In genomic region chr11:98327136-98328030, GRCm38 (mm10) we compare ENCODE assay signal across 8 mouse cellular contexts. TPM values are rescaled to one million over a fixed set of nuclear protein-coding genes. Genes with fewer than 3 reads are reported as not detected.
A peak's percentile ranks its signal among the peaks of the same experiment; 100 is the strongest.
DNase-seq lines count a peak whose midpoint lies in the region; ATAC-seq and TF ChIP-seq lines count a peak whose summit lies in the region.

No protein-coding gene starts in this region.

- H3K4me1 ChIP-seq in kidney, embryonic 16.5 days (ENCODE audit: insufficient read depth, low read length) = peaks cover 18% of the 10 kb centered on the region
- peaks cover 3% of the 10 kb centered on the region; the same call in 1 of the 2 replicates for H3K4me1 ChIP-seq in forebrain, postnatal 0 days (ENCODE audit: insufficient read depth)

- no peak overlapping the region for H3K9ac ChIP-seq in kidney, embryonic 16.5 days (replicated peaks; ENCODE audit: low read length)
- peak overlapping the region; percentile 84 for H3K9ac ChIP-seq in forebrain, postnatal 0 days

- no peaks in the 10 kb centered on the region for H3K9me3 ChIP-seq in kidney, embryonic 16.5 days (ENCODE audit: low read length)
- H3K9me3 ChIP-seq in forebrain, postnatal 0 days (ENCODE audit: low read length) = no peaks in the 10 kb centered on the region

- H3K36me3 ChIP-seq in kidney, embryonic 16.5 days (ENCODE audit: insufficient read depth, low read length) = no peaks in the 10 kb centered on the region
- peaks cover 9% of the 10 kb centered on the region for H3K36me3 ChIP-seq in forebrain, postnatal 0 days (ENCODE audit: insufficient read depth)

- peak overlapping the region; percentile 18 for H3K4me3 ChIP-seq in kidney, embryonic 16.5 days (ENCODE audit: low read length)
- H3K4me3 ChIP-seq in forebrain, postnatal 0 days (ENCODE audit: low read depth, low read length) = peak overlapping the region; percentile 54

- H3K27ac ChIP-seq in kidney, embryonic 16.5 days (ENCODE audit: low read length) = no peak overlapping the region
- H3K27ac ChIP-seq in forebrain, postnatal 0 days (ENCODE audit: low read depth, low read length) = peak overlapping the region; percentile 95

- peak overlapping the region; percentile 40 for H3K4me2 ChIP-seq in kidney, embryonic 16.5 days (replicated peaks; ENCODE audit: low read depth, low read length)
- peak overlapping the region; percentile 45 for H3K4me2 ChIP-seq in forebrain, postnatal 0 days (ENCODE audit: low read depth)

- no peak for DNase-seq in kidney, adult 11 months
- DNase-seq in cerebellum, adult 8-10 months = peak; percentile 68
- DNase-seq in forebrain, postnatal 0 days = peak; percentile 66
- DNase-seq in thymus, adult 18-20 months = no peak
- no peak for DNase-seq in gastrocnemius, postnatal 36 days

- H3K27me3 ChIP-seq in kidney, embryonic 16.5 days (ENCODE audit: insufficient read depth, low read length) = peaks cover 100% of the 10 kb centered on the region
- H3K27me3 ChIP-seq in forebrain, postnatal 0 days (ENCODE audit: insufficient read depth, low read length) = peaks cover 31% of the 10 kb centered on the region

- intact Hi-C loops in gastrocnemius, postnatal 36 days (cut with DNase I) = no loop called here

- ATAC-seq in kidney, embryonic 16.5 days (ENCODE audit: low FRiP score, low TSS enrichment) = no peak
- ATAC-seq in forebrain, postnatal 0 days = no peak
- ATAC-seq in megakaryocyte-erythroid progenitor cell, adult 5-6 weeks (replicated peaks; ENCODE audit: low FRiP score, low TSS enrichment, poor library complexity, severe bottlenecking) = 0 out of 2 replicates have a peak, but pooled peaks have one; percentile 28
- no peak for ATAC-seq in activated CD4-positive, CD25-positive, alpha-beta regulatory T cell, adult 4 months

- TF ChIP-seq CTCF in forebrain, postnatal 0 days (IDR thresholded peaks at IDR 0.05; ENCODE audit: low read depth) = no peak

- under 1% methylated on average over 97 of the region's 97 CpGs for WGBS in kidney, embryonic 16.5 days
- 3% methylated on average over 97 of the region's 97 CpGs for WGBS in forebrain, postnatal 0 days

RNA-seq across cellular contexts. Expression of gene Neurod2, which starts 2.1 kb away (rescaled TPM):
- polyA plus RNA-seq in kidney, embryonic 16.5 days (2015; fragmentation: Nextera tagmentation; extraction: Ambion mirVana) = not detected in 2 replicates
- 133 and 140 TPM in 2 replicates for total RNA-seq in forebrain, postnatal 0 days (2014; rRNA removed)
- polyA plus RNA-seq in forebrain, postnatal 0 days (2015; fragmentation: Nextera tagmentation; extraction: Ambion mirVana) = 74.9 and 77.3 TPM in 2 replicates
- not detected in 2 replicates for total RNA-seq in megakaryocyte-erythroid progenitor cell, adult 5-6 weeks (2014; fragmentation: Nextera tagmentation)
- not detected in 2 replicates for total RNA-seq in megakaryocyte-erythroid progenitor cell, adult 5-6 weeks (2017)
- not detected for polyA plus RNA-seq in activated CD4-positive, CD25-positive, alpha-beta regulatory T cell, adult 4 months (2017; shearing (Covaris generic))
- not detected for total RNA-seq in gastrocnemius, postnatal 36 days (2021)

RNA-seq across cellular contexts. Expression of gene Ppp1r1b, which starts 20.8 kb away (rescaled TPM):
- polyA plus RNA-seq in kidney, embryonic 16.5 days (2015; fragmentation: Nextera tagmentation; extraction: Ambion mirVana) = 5.4 and 5.8 TPM in 2 replicates
- total RNA-seq in forebrain, postnatal 0 days (2014; rRNA removed) = 19.4 and 32.5 TPM in 2 replicates
- polyA plus RNA-seq in forebrain, postnatal 0 days (2015; fragmentation: Nextera tagmentation; extraction: Ambion mirVana) = 91.4 and 121 TPM in 2 replicates
- not detected in 2 replicates for total RNA-seq in megakaryocyte-erythroid progenitor cell, adult 5-6 weeks (2014; fragmentation: Nextera tagmentation)
- not detected in 2 replicates for total RNA-seq in megakaryocyte-erythroid progenitor cell, adult 5-6 weeks (2017)
- polyA plus RNA-seq in activated CD4-positive, CD25-positive, alpha-beta regulatory T cell, adult 4 months (2017; shearing (Covaris generic)) = not detected
- total RNA-seq in gastrocnemius, postnatal 36 days (2021) = not detected

RNA-seq across cellular contexts. Expression of gene Stard3, which starts 30.8 kb away (rescaled TPM):
- 62.0 and 62.4 TPM in 2 replicates for polyA plus RNA-seq in kidney, embryonic 16.5 days (2015; fragmentation: Nextera tagmentation; extraction: Ambion mirVana)
- total RNA-seq in forebrain, postnatal 0 days (2014; rRNA removed) = 36.2 and 39.4 TPM in 2 replicates
- 31.6 and 32.2 TPM in 2 replicates for polyA plus RNA-seq in forebrain, postnatal 0 days (2015; fragmentation: Nextera tagmentation; extraction: Ambion mirVana)
- total RNA-seq in megakaryocyte-erythroid progenitor cell, adult 5-6 weeks (2014; fragmentation: Nextera tagmentation) = 11.9 and 28.5 TPM in 2 replicates
- 10.6 and 18.2 TPM in 2 replicates for total RNA-seq in megakaryocyte-erythroid progenitor cell, adult 5-6 weeks (2017)
- 10 to 100 TPM; 33.3 to 42.1 TPM for polyA plus RNA-seq in activated CD4-positive, CD25-positive, alpha-beta regulatory T cell, adult 4 months (2017; shearing (Covaris generic))
- 10 to 100 TPM; 10.3 to 14.7 TPM for total RNA-seq in gastrocnemius, postnatal 36 days (2021)

RNA-seq across cellular contexts. Expression of gene Tcap, which starts 56.2 kb away (rescaled TPM):
- polyA plus RNA-seq in kidney, embryonic 16.5 days (2015; fragmentation: Nextera tagmentation; extraction: Ambion mirVana) = 2.4 and 2.7 TPM in 2 replicates
- 0.23 TPM in 1 of 2 replicates, not detected in the other for total RNA-seq in forebrain, postnatal 0 days (2014; rRNA removed)
- polyA plus RNA-seq in forebrain, postnatal 0 days (2015; fragmentation: Nextera tagmentation; extraction: Ambion mirVana) = not detected in 2 replicates
- not detected in 2 replicates for total RNA-seq in megakaryocyte-erythroid progenitor cell, adult 5-6 weeks (2014; fragmentation: Nextera tagmentation)
- total RNA-seq in megakaryocyte-erythroid progenitor cell, adult 5-6 weeks (2017) = not detected in 2 replicates
- not detected for polyA plus RNA-seq in activated CD4-positive, CD25-positive, alpha-beta regulatory T cell, adult 4 months (2017; shearing (Covaris generic))
- 1,000 to 10,000 TPM; 3,291 to 4,304 TPM for total RNA-seq in gastrocnemius, postnatal 36 days (2021)

RNA-seq across cellular contexts. Expression of gene Pnmt, which starts 58.9 kb away (rescaled TPM):
- polyA plus RNA-seq in kidney, embryonic 16.5 days (2015; fragmentation: Nextera tagmentation; extraction: Ambion mirVana) = 2.5 and 2.8 TPM in 2 replicates
- 1.0 and 1.8 TPM in 2 replicates for total RNA-seq in forebrain, postnatal 0 days (2014; rRNA removed)
- 1.7 and 3.5 TPM in 2 replicates for polyA plus RNA-seq in forebrain, postnatal 0 days (2015; fragmentation: Nextera tagmentation; extraction: Ambion mirVana)
- not detected in 2 replicates for total RNA-seq in megakaryocyte-erythroid progenitor cell, adult 5-6 weeks (2014; fragmentation: Nextera tagmentation)
- total RNA-seq in megakaryocyte-erythroid progenitor cell, adult 5-6 weeks (2017) = not detected in 2 replicates
- not detected for polyA plus RNA-seq in activated CD4-positive, CD25-positive, alpha-beta regulatory T cell, adult 4 months (2017; shearing (Covaris generic))
- total RNA-seq in gastrocnemius, postnatal 36 days (2021) = 1 to 10 TPM in 1 of 2 experiments, under 1 TPM in 1; 0.89 to 2.1 TPM

Comparison
In these comparisons a context has a peak if more than half of its experiments do, and no peak if none do; other contexts are left out.
1. DNase-seq: peak in cerebellum, adult 8-10 months (single experiment) and forebrain, postnatal 0 days (single experiment); none in kidney, adult 11 months (single experiment), thymus, adult 18-20 months (0 of 2) and gastrocnemius, postnatal 36 days (0 of 2).
2. RNA of gene Neurod2, which starts 2.1 kb away (total RNA-seq): 133 to 140 TPM in forebrain, postnatal 0 days; not detected in megakaryocyte-erythroid progenitor cell, adult 5-6 weeks and not detected in gastrocnemius, postnatal 36 days; every median in the first group is over 100 times any median in the second.
3. RNA of gene Ppp1r1b, which starts 20.8 kb away (total RNA-seq): 19.4 to 32.5 TPM in forebrain, postnatal 0 days; not detected in gastrocnemius, postnatal 36 days and not detected in megakaryocyte-erythroid progenitor cell, adult 5-6 weeks; every median in the first group is over 10 times any median in the second.